Mouse (Mus musculus): ENCODE results near the gene Izumo1. TPM values are rescaled to one million over a fixed set of nuclear protein-coding genes. Genes with fewer than 3 reads are reported as not detected.
A peak's percentile ranks its signal among the peaks of the same experiment; 100 is the strongest.

The Izumo1 gene
- total and polyA plus RNA-seq, 3 experiments: 0.28 to 0.89 (median 0.29) TPM

DNA sequence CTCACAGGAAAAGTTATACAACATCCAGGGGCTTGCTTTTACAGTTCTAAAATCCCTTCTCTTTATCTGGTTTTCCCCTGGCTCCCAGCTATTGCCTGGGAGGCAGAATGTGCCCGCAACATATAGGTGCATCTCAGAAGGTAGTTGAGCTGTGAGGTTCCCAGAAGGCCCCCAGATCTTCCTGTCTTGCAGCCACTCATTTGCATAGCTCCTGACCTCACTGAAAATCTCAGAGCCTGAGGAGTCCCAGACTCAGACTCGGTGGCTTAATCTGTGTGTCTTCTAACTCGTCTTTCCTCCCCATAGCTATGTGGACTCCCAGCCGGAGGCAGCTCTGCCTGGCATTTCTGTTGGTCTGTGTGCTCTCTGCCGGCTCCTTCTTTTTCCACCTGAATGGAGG is 3.3 kb upstream of the Izumo1 start:
- DNase-seq: no peak

DNA sequence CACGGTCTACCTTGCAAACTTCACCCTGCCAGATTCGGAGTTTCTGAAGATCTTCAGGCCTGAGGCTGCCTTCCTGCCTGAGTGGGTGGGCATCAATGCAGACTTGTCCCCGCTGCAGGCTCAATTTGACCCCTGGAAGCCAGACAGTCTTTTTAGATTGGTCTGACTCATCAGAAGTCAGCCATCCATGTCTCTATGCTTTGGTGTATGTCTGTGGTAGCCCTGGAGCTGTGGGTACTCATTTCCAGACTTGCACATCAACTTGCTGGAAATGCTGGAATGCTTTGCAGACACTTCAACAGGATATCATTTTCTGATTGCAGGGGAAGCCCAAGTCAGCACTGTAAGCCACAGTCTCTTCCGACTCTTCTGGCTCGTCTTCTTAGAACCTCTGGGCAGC is 2.0 kb upstream of the Izumo1 start:
- DNase-seq: no peak

DNA sequence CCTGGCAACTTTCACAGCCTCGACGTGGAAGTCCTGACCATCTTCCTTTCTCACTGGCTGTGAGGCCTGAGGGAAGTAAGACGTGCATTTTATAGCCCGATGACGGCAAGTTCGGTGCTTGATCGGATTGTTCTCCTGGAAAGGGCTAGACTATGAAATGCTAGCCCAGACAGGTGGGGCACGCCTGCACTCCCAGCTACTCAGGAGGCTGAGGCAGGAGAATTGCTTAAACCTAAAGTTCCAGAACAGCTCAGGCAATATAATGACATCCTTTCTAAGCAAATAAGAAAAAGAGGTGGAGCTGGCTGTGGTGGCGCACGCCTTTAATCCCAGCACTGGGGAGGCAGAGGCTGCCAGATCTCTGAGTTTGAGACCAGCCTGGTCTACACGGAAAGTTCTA is 1.9 kb downstream of the Izumo1 start:
- DNase-seq: no peak

DNA sequence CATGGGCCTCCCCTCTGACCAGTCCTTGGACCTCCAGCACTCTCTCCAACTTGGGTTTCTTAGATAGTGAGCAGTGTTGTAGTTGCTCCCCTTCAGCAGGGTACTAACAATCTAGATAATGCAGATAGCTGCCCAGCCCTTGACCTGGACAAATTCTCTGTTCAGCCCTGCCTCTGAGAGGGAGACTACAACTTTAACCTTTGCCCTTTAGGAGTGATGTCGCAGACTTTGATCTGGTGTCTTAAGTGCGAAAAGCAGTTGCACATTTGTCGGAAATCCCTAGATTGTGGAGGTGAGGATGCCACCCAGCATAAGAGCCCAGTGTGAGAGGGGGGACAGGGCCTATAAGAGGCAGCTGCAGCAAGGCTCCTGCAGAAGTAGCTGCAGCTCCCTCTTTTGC is 3.1 kb downstream of the Izumo1 start:
- no peak for DNase-seq

DNA sequence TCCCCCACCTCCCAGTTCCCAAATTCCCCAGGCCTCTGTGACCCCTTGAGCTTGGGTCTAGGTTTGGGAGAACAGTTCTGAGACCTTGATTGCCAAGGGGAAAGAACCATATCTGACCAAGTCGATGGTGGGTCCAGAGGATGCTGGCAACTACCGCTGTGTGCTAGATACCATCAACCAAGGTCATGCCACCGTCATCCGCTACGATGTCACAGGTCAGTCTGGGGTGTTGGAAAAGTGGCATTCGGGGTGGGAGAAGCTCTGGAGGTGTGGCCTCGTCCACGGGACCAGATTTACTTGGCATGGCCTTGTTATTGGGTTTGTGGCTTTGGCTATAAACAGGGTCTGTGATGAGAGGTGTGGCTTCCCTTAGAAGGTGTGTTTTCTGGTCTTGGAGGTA is 3.9 kb downstream of the Izumo1 start:
- no peak for DNase-seq

DNA sequence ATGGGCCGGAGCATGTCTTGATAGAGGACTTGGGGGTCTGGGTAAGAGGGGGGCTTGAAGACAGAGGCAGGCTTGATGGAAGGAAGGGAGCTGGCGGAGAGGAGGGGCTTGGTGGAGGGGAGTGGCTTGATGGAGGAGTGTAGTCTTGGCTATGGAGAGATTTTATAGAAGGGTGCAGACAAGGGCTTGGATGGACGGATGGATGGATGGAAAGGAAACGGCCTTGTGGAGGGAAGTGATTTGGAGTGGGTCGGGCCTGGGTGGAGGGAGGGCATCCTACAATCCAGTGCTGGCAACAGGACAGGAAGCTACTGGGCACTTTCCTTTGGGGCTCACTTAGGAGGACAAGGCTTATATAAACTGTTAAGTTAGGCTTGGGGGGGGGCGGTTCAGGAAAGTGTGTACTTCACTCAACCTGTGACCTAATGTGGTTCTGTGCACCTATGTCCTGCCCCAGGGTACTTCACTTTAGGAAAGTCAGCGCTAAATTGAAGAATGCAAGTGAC is 5.0 kb downstream of the Izumo1 start:
- no peak for DNase-seq

DNA sequence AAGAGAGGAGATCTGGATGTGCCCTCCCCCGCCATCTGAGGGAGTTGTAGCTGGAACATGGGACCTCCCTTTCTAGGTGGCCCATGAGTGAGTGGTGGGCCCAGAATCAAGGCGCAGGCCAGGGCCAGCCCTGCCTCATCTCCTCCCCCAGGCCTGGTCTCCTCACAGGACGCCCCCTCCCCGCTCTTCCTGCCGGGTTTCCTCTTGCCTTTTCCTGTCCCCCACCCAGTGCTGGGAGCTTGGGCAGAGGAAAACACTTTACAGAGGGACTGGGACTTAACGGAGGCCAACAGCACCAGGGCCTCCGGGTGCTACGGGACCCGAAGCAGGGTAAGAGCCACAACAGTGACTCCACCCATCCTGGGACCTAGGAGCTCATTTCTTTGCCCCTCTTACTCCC is 5.7 kb downstream of the Izumo1 start, which contains the start of gene Rasip1:
TSS of gene Rasip1 (plus strand) at position 228 of the 400 bp plus-strand sequence.
- DNase-seq: peak; percentile 70

DNA sequence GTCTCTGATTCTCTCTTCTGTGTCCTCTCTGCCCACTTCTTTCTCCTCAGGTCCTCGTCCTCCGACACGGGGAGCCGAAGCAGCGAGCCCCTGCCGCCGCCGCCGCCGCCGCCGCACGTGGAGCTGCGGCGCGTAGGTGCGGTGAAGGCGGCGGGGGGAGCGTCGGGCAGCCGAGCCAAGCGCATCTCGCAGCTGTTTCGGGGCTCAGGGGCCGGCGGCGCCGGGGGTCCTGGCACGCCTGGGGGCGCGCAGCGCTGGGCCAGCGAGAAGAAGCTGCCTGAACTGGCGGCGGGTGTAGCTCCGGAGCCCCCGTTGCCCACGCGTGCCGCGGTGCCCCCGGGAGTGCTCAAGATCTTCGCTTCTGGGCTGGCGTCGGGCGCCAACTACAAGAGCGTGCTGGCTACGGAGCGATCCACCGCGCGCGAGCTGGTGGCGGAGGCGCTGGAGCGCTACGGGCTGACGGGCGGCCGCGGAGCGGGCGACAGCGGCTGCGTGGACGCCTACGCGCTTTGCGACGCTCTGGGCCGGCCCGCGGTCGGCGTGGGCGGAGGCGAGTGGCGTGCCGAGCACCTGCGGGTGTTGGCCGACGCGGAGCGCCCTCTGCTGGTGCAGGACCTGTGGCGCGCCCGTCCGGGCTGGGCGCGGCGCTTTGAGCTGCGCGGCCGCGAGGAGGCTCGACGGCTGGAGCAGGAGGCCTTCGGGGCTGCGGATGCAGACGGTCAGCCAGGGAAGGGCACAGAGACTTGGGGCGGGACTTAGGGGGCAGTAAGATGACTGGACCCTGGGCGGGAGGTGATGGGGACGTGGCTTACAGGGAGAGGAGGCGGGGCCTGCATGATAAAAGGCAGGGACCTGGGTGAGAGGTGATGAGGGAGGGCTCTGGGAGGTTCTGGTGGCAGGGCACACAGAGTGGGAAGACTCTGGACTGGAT is 7.0 kb downstream of the Izumo1 start:
- DNase-seq: peak; percentile 95

DNA sequence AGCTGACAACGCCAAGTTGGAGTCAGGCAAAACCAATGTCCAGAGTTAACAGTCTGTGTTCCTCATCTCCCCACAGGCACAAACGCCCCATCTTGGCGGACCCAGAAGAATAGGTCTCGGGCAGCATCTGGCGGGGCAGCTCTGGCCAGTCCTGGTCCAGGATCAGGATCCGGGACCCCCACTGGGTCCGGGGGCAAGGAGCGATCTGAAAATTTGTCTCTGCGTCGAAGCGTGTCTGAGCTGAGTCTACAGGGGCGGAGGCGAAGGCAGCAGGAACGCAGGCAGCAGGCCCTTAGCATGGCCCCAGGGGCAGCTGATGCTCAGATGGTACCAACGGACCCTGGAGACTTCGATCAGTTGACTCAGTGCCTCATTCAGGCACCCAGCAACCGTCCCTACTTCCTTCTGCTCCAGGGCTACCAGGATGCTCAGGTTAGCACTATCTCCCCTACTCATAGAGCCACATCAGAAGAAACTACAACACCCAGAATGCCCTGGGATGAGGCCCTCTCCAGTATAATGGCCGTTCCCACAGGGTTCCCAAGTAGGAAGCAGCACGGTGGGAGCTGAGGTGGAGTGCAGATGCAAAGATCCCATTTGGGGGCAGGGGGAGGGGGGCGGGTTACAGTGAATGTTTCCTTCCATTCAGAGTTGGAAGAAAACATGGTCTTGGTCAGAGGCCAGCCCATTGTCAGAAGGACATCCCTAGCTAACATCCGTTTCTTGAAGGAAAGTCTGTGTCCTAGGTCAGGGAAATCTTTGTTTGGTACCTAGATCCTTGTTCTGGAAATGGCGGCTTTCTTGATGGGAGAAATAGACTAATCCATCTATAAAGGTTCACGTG is 8.7 kb downstream of the Izumo1 start:
- DNase-seq: no peak

DNA sequence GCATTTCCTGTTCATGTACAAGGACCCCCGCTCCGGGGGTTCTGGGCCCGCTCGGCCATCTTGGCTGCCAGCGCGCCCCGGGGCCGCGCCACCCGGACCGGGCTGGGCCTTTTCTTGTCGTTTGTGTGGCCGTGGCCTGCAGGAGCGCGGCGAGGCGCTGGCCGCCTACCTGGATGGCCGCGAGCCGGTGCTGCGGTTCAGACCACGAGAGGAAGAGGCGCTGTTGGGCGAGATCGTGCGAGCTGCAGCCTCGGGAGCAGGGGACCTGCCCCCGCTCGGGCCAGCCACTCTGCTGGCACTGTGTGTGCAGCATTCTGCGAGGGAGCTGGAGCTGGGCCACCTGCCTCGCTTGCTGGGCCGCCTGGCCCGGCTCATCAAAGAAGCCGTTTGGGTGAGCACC is 10.9 kb downstream of the Izumo1 start:
- no peak for DNase-seq

DNA sequence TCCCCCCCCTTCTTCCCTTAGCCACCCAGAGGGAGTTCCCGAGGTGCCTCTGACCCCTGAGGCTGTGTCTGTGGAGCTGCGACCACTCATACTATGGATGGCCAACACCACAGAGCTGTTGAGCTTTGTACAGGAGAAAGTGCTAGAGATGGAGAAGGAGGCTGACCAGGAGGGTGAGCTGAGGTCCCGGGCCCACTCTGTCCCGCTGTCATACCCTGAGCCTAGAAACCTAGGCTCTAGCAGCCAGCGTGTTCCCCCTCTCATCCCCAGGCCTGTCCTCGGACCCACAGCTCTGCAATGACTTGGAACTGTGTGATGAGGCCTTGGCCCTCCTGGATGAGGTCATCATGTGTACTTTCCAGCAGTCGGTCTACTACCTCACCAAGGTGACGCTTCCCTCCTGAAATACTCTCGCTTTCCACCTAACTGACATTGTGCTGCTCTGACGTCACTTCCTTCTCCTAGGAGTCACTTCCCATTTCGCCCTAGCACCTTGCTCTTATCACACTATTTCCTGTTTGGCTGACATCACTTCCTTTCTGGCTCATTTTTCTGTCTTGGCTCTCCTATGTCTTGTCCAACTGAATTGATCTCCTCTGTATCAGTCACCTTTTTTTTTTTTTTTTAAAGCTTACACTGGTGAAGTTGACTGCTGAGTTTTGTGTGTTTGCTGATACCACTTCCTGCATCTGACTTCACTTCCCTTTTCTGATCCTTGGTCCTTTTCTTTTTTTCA is 13.5 kb downstream of the Izumo1 start:
- peak; percentile 55 for DNase-seq

DNA sequence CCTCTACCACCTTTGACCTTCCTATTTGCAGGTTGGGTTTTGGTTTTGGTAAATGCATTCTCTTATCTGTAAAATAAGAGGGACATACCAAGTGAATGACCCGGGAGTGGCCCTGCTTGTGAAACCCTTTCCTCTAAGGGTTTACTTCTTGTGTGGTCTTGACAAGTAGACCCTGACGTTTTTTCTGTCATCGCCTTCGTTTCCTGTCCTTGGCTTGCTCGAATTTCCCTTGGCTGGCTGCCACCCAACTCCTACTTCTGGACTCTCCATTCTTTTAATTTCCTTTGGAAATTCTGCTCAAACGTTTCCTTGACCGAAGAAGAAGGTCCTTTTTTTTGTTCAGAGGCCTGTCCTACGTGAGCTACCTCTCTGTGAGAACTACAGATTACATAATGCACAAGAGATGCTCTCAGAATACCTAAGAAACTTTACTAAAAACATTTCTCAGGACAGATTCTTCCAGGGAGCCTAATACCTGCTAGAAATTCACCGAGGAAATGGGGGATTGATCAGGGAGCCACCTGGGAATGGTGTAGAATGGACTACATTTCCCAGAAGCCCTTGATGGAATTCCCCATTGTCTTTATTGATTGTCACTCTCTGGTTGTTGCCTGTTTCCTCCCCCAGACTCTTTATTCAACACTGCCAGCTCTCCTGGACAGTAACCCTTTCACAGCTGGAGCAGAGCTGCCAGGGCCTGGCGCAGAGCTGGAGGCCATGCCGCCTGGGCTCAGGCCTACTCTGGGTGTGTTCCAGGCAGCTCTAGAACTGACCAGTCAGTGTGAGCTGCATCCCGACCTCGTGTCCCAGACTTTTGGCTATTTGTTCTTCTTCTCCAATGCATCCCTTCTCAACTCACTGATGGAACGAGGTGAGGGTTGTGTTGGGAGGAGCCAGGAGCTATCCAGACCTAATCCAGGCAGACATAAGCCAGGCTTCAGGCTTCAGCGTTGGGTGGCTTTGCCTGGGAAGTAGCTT is 14.4 kb downstream of the Izumo1 start:
- DNase-seq: peak; percentile 67

DNA sequence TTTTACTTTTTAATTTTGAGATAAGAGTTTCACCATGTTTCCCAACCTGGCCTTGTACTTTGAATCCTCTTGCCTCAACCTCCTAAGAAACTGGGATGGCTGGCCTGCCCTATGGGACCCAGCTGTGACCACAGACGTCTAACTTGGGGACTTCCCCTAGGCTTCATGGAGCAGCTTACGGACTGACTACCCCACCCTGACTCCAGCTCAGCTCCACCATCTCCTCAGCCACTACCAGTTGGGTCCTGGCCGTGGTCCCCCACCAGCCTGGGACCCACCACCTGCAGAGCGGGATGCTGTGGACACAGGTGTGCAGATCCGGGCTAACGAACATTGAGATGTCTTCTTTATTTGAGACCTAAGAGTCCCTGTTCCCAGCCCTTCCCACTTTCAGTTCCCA is 16.1 kb downstream of the Izumo1 start:
- no peak for DNase-seq

DNA sequence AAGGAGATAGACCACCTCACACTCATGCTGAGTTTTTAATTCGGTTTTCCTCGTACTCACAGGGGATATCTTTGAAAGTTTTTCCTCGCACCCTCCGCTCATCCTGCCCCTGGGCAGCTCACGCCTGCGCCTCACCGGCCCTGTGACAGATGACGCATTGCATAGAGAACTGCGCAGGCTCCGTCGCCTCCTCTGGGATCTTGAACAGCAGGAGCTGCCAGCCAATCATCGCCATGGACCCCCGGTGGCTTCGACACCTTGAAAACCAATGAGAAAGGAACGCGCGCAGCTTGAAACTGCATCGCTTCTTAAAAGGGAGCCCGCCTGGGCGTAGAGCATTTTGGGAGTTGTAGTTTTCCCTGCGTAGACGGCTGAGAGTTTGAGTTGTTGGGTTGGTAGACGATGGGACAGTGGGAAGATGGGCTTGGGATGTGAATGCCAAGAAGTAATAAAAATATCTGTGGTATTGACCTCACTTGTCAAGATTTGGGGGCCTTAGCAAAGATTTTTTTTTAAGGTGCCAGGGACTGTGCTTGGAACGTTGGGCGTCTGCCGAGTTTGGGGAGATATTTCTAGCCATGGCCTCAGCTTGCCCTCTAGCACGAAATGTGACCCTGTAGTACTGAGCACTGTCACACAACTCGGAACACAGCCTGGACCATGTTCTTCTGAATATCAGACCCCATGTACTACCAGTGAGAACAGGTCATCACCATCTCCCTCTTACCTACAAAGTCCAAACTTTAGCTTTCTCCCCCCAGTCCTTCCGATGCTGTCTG is 17.2 kb downstream of the Izumo1 start:
- DNase-seq: peak; percentile 93

DNA sequence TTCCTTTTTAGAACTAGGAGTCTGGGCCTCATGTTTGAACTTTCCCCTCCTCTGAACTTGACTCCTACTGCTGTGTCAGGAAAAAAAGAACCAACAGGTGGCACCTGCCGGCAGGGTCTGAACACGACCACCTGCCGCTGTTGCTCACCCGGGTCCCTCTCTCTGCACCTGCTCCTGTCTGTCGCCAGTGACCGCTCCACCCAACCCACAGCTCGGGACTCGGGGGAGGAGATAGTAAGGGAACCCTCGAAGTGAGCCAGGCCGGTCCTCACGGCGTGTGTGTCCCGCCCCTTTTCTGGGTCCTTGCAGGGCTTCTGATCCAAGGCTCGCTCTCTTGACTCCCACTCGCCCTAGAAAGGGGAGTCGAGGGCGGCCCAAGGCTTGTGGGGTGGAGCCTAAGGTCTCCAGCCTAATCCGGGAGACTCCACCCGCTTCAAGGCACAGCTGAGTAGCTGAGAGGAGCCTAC is 18.0 kb downstream of the Izumo1 start, which contains the start of gene Mamstr:
TSS of gene Mamstr (plus strand) at position 417 of the 467 bp plus-strand sequence.
- DNase-seq: no peak

DNA sequence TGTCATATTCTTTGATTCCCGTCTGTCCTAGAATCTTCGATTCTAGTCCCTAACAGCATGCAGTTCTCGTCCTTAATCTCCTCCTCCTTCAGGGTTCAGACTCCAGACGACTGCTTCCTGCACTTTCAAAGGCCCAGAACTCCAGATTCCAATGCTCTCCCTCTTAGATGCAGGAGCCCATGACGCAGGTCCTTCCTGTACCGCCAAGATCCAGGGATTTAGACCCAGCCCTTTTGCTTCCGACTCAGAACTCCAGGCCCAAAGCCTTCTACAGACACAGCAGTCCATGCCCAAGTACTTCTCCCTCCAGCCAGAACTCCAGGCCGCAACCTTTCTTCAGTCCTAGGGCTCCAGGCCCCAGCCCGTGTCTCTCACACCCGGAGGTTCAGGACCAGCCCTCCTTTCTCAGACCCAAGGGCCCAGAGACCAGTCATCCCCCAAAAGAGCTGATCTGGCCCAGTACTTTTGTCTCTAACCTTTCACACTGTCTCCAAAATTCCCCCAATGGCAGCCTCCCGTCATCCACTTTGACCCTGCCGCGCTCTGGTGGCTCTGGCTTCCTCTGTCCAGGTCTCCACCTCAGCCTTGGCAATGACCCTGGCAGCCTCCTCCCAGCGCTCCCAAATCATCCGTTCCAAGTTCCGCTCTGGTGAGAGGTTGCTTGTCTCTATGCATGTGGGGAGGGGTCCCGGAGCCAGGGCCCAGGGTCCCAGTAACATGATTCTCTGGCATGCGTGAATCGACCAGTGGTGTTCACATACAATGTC is 18.8 kb downstream of the Izumo1 start:
- DNase-seq: no peak

DNA sequence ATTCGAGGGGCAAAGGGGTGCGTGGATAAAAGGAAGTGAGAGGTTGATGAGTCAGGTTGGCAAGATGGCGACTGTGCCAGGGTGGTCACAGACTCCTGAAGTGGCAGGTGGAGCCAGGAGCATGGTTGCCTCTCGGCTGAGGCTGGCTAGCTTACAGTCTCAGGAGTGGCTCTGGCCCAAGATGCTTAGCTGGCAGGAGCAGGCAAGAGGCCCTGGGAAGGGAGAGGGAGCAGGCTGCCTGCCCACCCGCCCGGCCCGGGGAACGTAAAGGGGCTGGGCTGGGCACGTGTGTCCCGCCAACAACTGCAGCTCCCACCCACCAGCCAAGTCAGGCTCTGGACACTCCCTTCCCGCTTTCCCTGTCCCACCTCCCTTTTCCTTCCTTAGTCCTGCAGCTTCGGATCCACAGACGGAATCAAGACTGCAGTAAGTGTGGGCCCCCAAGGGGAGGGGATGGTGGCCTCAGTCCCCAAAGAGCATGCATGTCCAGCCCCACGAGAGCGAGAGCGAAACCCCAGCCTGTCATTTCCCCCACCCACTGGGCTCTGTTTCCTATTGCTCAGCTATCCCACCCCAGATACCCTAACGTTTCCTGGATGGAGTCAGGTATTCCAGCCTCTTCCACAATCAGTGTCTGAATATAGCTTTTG is 19.9 kb downstream of the Izumo1 start:
- DNase-seq: no peak

DNA sequence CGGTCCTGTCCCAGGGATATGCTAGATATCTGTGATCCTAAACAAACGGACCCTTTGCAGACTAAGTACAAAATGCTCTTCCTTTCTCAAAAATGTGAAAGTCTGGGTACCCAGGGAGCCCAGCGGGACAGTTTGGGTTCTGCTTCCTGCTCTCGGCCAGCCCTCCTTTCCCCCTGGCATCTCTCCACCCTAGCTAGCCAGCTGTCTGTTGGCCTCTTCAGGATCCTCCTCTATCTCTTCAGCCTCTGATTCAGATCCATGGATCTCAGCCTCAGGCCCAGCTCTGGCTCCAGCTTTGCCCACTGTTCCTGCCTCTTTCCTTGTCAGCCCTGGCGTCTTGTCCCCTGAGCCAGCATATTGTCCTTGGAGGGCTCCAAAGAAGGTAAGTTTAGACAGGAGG is 20.5 kb downstream of the Izumo1 start:
- DNase-seq: no peak

All from adrenal gland, adult 2 months (tissue).